Mouse (Mus musculus) lung, postnatal 4 days (tissue): Measurements from ENCODE around the gene Defb45.

Source experiments
- DNase-seq, 2 experiments: peaks; one replicate each; pipeline ENCODE4 v3.0.0; 2021

Defb45 gene

GRCm38 (mm10) chr2:152604057-152604456 is 4.9 kb upstream of the Defb45 start, which contains the start of gene Defb36:
Gene Defb36 (plus strand): TSS chr2:152604327.
- peak in 1 of 2 experiments; percentile 45 for DNase-seq

GRCm38 (mm10) chr2:152601275-152601960 is 2.2 kb upstream of the Defb45 start:
- no peak for DNase-seq

DNA sequence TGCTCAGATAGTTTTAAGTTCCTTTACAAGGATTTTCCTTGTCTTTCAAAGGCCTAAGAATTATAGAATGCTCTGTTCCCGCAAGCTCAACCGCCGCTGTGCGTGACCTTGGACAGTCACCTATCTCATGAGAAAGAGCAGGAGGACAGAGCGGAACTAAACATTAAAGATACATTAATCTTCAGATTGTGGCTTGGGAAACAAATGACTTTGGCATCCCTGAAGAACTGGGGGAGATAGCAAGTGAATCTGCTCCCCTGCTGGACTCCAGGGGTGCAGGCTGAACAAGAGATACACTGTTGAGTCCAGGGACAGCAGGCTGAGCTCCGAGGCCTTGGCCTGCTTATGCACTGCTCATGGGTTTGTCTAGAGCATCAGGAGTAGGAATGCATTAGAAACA is 877 bp upstream of the Defb45 start:
- DNase-seq, result no peak

GRCm38 (mm10) chr2:152589021-152589420 is 10.2 kb downstream of the Defb45 start:
- DNase-seq, result peak in 1 of 2 experiments; percentile 6

GRCm38 (mm10) chr2:152588450-152588849 is 10.7 kb downstream of the Defb45 start:
- peak in 1 of 2 experiments; percentile 7 for DNase-seq

- peak in 1 of 2 experiments; percentile 6 for DNase-seq
These were observed 12.2 kb downstream of the Defb45 start for GRCm38 (mm10) chr2:152586926-152587560.

DNA sequence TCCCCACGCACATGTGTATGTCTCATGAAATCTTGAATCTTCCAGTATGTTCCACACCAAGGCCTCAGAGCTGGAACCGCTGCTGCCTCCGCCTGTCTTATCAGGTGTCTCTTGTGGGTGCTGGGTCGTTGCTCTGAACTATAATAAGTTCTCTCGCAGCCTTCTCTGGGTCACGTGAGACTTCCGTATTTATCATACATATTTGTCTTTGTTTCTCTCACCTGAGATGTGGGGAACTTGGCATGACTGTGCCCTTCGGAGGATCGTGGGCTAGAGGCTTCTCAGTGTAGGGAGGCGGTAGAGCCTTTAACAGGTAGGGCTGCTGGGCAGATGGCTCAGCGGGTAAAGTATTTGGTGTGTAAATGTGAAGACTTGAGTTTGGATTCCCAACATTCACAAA is 18.6 kb downstream of the Defb45 start:
- DNase-seq, result no peak

DNA sequence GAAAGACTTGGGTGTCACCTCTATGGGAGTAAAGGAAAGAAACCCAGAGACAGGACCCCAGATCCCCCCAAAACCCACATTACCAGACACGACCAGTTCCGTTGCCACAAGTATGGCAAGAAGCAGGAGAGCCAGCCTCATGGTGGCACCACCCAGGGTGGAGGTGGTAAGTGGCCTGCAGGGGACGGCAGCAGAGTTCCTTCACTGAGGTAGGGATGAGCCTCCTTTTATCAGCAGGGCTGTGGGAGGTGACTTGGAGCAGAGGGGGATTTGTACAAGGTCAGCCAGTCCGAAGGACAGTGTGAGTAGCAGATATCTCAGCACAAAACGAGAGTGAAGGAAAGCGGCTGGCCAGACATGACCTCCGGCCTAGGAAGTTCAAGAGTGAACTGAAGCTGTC is 19.1 kb downstream of the Defb45 start, which contains the start of gene Defb19:
Gene Defb19 (minus strand): TSS at position 206 of the 400 bp plus-strand sequence.
- no peak for DNase-seq

GRCm38 (mm10) chr2:152573484-152573883 is 25.7 kb downstream of the Defb45 start:
- no peak for DNase-seq

DNA sequence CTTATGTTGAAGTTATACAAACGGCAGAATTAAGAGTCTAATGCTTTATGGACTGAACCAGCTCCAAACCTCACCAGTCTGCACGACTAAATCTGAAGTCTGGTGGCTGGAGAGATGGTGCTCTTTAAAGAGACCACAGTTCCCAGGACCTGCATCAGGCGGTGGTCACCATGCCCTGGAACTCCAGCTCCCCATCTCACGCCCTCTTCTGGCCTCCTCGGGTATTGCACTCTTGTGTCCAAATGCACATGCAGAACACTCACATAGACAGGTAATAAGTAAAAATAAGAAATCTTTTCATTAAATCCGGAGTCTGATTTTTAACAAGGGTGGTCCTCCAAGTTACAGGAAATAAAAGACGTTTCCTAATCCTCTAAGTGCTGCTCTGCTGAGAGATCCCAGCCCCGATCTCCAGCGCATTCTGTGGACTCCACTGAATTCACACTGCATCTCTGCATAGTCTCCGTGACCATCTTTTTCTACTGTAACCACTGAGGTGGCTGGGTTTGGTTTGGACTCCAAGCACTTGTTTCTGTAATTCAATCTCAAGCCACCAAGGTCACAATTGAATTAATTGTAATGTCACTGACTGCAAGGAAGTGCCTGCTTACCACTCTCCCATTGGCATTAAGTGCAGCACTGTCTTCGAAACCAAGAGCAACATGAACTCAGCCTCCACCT is 26.9 kb downstream of the Defb45 start, which contains the start of gene Defb21:
Gene Defb21 (plus strand): TSS at position 631 of the 681 bp plus-strand sequence.
- no peak for DNase-seq

- DNase-seq, result no peak
These were observed 28.9 kb downstream of the Defb45 start for GRCm38 (mm10) chr2:152570313-152570712.

- no peak for DNase-seq
These were observed 29.3 kb downstream of the Defb45 start for GRCm38 (mm10) chr2:152569881-152570280.

DNA sequence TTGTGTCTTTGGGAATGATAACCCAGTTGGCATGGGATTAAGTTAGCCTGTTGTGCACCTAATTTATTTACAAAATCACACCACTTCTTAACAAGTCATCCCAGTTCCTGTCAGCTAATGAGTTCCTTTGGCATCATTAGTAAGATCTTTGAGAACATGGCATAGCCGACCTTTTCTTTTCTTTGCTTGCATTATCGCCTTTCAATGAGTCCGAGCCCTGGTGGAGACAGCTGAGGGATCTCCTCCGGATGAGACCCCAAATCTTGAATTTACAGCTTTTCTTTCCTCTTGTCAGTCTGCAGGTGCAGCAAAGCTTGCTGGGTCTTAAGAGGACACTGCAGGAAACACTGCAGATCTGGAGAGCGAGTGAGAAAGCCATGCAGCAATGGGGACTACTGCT is 30.2 kb downstream of the Defb45 start, which contains the start of gene Gm17416:
Gene Gm17416 (plus strand): TSS at position 301 of the 400 bp plus-strand sequence.
- no peak for DNase-seq

- DNase-seq, result no peak
These were observed 42.5 kb downstream of the Defb45 start for GRCm38 (mm10) chr2:152556655-152557054.

DNA sequence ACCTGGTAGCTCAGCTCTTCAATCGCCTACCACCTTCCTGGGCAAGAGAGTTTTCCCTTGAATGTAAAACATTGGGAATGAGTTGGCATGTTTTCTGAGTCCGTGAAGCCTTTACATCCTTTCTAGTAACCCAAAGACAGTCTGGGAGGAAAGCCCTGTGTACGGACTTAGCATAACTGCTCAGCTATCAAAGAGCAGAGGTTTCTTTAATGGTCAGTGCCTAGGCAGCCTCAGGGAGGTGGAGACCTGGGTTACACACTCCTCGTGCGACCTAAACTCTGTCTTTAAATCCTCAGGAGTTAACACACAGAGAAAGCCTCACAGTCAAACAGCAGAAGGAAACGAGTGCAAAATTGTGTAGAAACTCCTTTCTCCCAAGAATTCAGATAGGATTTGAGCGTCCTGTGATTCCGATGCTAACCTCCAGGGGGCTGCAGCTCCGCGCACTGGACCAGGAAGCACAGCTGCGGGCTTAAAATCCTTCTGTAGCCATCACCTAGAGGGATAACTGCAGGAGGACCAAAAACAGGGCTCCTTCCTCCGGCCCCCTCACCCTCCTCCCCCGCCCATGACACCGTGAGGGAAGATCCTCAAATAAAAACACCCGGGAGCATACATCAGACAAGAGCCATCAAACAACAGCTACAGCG is 45.3 kb downstream of the Defb45 start:
- DNase-seq, result peak; percentile 27 to 51

GRCm38 (mm10) chr2:152548124-152548523 is 51.1 kb downstream of the Defb45 start:
- DNase-seq, result no peak

DNA sequence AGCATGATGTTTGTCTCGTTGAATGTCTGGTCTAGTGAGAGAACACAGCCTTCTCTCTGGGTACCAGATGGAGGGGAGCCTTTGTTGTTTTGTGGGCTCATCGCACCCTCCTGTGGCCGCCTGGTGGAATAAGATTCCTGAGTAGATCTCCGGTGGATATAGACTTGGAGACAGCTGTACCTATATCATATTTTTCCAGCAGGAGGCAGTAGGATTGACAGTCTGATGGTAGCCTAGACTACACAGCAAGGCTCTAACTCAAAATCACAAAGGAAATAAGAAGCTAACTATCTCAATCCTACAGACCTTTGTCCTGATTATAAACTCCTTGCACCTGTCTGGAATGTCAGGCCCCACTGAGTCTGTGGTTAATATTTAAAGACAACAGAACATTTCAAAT is 54.5 kb downstream of the Defb45 start:
- DNase-seq, result peak; percentile 53 to 54

DNA sequence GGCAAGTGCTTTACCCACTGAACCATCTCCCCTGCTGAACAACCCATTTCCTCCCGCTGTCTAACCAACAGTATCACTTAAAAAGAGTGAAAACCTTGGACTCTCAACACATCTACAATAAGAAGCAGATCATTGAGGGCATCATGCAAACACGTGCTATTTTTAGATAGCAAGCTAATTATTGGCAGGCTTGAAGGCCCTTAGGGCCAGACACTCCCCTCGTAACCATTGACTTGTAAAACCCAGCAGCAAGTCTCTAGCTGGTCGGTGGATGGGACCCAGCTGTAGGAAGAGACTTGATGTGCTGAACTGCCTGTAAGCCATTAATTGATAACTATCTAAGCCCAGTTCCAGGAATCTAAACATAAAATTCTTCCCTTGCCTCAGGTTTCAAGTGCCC is 55.7 kb downstream of the Defb45 start:
- no peak for DNase-seq
